Mouse (Mus musculus) liver, postnatal 0 days (tissue): ENCODE results near the gene Fxyd3.

Source experiments
- CTCF ChIP-seq: sonication (generic); IDR thresholded peaks from 2 replicates; pipeline ENCODE4 v1.5.1; 2016; ENCODE audit warnings: antibody characterized with exemption, low read depth
- EP300 ChIP-seq: IDR thresholded peaks from 2 replicates; pipeline ENCODE4 v1.6.1; 2016; ENCODE audit warnings: antibody characterized with exemption, low read depth, mild to moderate bottlenecking

DNA sequence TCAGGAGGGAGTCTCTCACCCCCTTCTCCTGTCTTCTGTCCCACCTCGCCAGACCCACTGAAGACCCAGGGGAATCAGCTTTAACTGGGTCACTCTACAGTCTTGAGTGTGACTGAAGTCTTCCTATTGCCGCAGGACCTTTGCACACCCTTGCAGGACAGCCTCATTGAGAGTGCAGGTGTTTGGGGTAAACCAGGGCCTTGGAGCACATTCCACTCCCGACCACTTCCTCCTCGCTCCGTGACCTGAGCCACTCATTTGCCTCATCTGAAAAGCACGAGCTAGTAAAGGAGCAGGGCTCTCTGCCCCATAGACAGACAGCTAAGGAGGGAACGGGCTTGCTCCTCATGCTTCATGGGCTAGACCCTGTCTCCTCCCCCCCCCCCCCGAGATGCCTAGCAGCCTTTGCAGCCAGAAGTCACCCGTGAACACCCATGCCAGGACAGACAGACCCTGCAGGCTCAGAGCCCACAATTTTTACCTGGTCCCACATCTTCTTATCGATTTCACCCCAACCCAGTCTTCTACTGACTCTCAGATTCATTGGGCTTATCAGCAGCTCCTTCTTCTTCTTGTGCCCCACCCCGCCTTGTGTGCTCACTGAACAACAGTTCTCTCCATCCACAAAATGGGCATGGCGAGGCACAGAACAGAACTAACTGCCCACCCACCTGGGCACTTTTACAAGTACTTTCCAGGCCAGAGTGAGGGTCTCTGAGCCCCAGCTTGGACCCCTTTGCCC, 36.1 kb downstream of the Fxyd3 start:
- TF ChIP-seq CTCF (no peak), EP300 (no peak)
